Mouse (Mus musculus) adrenal gland, postnatal 25 days (tissue): ENCODE measurements around the gene Tnfsf14. TPM values are rescaled to one million over a fixed set of nuclear protein-coding genes. Genes with fewer than 3 reads are reported as not detected.

Source experiments
- DNase-seq: peaks from one replicate; pipeline ENCODE4 v3.0.0; 2021; ENCODE audit warnings: mixed read lengths
- total RNA-seq: library from RNA; stranded (reverse); gene quantifications from 2 replicates; pipeline ENCODE4 v1.2.3, GENCODE M21; 2021

Tnfsf14 gene
- total RNA-seq, 1 experiment from 2014 or later, result not detected

DNA sequence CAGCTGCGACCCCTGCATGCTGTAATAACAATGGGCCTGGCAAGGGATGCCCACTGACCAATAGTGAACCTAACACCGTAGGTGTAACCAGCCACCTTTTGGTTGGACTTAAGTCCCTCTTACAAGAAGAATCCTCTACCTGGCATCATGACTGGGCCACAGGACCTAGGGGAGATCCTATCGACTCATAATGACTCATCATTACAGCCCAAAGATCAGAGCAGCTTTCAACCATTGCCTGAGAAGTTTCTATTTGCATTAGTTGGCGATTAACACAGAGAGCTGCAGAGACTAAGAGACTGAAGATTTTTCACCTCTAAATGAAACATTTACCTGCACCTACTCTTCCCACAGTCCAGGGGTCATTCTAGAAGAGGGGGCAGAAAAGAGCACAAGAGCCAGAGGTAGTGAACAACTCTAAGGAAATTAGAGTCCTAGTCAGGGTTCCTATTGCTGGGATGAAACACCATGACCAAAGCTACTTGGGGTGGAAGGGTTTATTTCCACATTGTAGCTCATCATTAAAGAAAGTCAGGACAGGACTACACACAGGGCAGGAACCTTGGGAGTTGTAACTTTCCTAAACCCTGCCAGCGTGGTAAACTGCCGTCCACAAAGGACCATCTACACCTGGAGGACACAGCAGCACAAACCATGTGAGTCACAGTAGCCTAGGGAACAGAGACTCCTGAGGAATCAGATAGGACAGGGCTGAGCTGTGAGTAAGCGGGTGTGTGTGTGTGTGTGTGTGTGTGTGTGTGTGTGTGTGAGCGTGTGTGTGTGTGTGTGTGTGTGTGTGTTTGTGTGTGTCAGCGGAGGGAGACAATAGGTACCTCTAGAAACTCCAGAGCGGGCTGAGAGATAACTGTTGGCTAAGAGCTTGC is 8.1 kb upstream of the Tnfsf14 start:
- DNase-seq, result no peak

DNA sequence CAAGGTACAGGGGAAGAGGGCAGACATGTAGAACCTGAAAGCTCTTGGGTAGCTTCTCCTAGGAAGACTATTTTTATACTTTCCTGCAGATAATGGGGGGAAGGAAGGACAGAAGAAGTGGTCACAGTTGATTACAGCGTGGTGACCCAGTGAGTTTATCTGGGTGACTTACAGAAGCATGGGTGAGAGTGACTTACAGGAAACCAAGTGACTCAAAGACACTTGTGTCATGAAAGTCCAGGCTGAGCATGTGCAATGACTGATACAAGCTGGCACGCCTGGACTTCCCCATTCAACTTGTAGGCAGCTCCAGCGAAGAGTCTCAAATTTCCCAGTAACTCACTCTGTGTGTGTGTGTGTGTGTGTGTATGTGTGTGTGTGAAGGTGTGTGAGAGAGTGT is 4.3 kb upstream of the Tnfsf14 start:
- no peak for DNase-seq

DNA sequence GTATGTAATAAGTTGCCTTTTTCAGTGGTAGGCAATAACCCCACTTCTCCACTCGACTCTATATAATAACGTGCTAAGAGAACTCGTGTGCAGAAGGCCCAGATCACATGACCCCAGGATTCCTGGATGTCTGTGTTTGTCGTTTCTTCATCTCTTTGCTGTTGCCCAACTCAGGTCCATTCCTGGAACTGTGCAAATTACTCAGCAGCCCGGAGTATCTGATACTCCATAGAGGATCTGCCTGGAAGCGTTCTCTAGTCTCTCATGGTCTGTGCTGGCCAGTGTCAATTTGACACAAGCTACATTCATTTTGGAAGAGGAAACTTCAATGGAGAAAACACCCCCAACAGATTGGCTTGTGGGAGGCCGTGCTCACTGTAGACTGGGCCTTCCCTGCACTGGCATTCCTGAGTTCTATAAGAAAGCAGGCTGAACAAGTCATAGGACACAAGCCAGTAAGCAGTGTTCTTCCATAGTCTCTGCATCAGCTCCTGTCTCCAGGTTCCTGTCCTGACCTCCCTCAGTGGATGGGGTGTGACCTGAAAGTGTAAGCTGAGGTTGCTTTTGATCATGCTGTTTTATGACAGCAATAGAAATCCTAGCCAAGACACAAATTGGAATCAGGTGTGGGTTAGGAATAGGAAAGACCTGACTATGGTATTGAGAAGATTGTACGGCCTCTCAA is 1.5 kb upstream of the Tnfsf14 start:
- DNase-seq, result no peak

DNA sequence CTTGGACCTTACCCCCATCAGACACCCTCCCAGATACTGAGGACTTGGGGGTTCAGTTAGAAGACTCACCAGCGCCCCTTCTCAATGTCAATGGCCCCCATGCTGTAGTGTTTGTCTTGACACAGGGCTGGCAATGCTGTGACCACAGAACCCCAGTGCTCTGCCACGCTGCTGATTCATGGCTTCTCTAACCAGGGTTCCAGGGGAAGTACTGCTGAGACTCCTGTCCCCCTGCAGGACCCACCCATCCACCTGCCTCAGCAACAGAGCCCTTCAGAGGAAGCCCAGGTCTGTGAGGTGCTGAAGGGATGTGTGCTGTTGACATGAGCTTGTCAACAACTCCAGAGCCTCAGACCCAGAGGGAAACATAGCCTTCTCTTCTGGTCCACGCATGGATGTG is 794 bp upstream of the Tnfsf14 start:
- no peak for DNase-seq

DNA sequence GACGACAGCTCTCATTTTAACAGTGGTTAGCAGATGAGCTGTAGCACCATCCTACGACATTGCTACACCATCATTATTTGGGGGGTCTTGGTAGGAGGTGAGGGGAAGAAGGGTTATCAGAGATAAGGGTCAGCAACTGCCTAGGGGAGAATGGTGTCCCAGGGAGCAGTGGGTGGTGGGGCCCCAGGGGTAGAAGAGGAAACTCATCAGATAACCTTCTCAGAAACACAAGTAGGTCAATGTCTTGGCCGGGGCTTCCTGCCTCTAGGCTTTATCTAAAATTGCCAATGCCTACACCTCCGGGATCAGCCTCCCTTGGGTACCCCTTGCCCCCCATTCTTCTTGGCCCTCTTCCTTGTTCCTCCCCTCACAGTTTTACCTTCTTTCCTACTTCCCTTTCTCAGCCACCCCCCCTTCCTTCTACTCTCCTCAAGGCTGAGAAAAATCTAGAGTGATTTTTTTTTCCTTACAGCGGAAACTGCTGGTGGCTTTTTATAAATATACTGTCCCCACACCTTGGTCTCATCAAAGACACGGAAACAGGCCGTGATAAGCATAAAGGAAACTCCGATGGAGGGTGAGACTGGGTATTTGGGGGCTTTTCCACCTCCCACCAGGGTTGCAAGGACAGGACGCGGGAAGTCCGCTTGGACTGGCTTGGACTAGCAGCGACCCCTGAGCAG is 5.3 kb downstream of the Tnfsf14 start:
- DNase-seq, result no peak

DNA sequence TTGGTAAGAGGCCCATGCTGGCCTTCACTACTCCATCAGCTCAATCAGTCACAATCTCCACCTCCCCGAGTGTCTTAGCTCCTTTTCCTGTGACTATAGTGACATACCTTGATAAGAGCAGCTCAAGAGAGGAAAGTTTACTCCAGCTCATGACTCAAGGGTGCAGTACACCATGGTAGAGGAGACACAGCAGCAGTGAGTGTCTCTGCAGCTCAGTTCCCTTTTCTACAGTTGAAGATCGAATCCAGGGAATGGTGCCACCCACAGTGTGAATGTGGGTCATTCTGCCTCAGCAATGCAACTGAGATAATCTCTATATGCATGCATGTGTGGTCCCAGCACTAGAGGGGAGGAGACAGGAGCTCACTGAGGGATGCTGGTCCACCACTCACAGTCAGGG is 8.3 kb downstream of the Tnfsf14 start:
- DNase-seq, result no peak

DNA sequence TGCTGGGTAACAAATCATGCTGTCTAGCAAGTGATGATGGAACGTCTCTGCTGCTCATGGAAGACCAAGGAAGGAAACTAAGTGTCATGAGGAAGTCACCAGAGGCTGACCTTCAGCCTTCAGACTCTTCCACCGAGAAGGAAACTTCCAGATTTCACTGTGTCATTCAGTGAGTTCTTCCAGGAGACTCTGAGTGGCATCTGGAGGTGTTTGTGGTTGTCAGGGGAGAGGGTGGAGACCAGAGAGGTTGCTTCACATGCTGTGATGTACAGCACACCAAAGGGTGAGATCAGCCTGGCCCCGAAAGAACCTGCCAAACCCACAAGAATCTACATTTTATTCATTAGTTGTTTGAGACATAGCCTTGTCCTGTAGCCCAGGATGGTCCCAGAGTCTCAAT is 11.1 kb downstream of the Tnfsf14 start:
- no peak for DNase-seq

DNA sequence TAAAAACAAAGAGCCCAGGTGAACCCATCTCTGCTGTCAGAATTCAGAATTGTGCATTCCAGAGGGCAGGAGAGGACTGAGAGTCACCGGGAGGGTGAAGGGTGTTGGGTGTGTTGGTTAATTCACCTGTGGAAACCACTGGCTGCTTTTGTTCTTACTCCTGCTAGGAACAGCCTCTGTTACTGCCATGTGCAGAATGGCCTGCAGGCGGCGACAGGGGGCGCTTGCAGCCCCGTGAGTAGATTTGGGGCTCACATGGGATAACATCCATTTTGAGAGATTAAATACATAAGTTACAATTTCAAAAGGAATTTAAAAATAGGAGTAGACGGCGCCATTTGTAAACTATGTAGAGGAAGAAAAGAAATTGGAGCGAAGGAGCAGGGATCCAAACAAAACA is 13.6 kb downstream of the Tnfsf14 start:
- DNase-seq, result peak; percentile 37

DNA sequence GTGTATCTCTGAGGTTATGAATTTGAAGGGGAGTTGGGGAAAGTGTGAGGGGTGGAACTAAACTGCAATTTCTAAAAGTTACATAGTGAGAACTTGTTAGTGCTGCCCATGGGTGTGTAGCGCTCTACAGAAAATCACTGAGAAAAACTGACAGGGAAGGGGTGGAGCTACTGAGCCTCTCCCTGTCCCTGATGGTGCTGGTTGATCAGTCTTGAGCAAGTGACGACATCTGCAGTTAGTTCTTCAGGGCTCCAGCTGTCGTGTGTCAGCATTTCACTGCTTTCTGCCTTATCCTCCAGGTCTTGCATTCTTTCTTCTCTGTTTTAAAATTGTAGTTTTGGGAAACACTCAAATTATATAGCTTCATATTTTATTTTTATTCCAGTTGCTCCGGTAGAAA is 20.6 kb downstream of the Tnfsf14 start:
- no peak for DNase-seq

DNA sequence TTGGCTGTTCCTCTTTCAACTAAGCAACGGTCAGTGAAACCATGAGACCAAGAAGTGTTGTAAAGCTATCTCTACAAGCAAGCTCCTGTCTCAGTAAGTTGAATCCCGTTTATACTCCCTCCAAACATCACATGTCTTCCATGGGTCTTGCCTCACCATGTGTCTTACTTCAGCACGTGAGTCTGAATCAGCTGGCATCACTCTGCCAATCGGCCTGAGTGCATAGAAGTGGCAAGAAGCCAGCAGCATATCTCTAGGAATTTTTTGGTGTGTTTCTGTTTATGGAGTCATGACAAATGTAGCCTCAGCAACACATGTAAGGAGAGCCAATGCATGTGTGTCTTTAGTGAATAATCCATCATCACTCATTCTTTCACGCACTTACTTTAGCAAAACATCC is 21.6 kb downstream of the Tnfsf14 start:
- no peak for DNase-seq

DNA sequence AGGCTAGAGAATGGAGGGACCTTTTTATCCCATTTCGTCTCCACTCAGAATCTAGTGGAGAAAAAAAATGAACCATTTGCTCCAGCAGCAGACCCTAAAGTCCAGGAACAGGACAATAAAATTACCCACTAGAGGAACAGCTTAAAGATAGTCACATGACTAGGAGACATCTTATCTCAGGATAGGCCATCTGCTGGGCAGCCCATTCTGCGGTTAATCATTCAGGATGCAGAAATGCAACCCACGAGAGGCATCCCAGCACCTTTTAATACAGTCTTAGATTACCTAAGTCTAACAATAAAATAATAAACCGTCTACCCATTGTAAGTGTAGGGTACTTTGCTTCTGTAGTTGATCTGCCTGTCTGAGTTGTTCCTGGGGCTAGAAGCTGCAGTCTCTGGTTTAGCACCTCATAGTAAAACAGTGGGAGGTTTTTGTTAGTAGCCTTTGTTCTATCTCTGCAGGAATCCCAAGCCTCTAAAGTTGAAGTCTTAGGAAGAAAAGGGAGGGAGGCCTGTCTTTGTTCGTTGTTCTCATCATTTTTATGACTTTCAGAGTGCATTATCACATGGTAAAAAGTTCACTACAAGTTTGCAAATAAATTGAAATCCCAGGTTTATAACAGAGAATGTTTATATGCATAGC is 23.2 kb downstream of the Tnfsf14 start:
- DNase-seq, result no peak

DNA sequence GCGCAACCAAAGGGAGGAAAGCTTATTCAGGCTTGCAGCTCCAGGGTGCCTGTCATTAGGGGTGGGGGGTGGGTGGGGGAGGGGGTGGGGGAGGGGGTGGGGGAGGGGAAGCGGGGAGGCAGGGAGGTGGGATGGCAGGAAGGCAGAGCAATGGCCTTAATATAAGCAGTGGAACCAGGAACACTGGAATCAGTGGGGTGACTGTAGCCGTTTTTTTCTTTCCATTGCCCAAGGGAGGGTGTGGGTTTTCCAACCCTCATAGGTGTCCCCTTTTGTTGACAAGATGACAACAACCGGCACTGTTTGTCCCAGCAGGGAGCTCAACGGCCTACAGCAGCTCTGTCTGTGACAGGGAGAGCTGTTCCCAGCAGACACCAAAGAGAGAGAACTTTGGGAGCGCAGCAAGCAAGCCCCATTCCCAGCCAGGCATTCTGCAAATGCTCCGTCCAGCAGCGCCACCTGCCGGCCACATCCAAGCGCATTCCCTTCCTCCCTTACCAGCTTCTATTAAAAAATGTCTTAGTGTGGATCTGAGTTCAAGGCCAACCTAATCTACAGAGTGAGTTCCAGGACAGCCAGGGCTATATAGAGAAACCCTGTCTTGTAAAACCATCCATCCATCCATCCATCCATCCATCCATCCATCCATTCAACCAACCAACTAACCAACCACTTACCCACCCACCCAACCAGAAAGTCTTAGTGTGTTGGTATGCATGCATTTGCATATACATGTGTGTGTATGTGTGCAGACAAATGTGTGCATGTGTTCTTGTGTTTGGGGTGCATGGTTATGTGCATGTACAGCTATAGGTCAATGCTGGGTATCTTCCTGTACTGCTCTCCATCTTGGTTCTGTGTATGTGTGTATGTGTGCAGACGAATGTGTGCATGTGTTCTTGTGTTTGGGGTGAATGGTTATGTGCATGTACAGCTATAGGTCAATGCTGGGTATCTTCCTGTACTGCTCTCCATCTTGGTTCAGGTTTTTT is 26.9 kb downstream of the Tnfsf14 start:
- DNase-seq, result peak; percentile 93

DNA sequence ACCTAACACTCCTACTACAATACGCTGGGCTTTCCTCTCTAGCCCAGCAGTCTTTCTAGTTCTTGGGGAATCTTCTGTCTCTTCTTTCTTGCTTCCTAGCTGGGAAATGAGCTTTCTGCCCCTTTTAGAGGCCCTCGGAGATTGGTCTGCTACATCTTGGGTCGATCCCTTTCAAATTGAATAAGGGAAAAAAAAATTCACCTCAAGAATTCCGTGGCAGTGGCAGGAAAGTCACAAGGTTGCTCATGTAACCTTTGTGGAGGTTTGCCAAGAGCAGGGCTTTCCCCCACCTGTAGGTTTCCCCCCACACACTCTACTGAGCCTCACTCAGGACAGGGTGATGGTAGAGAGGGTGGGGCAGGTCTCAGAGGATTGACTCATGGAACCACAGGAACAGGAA is 40.2 kb downstream of the Tnfsf14 start:
- no peak for DNase-seq

DNA sequence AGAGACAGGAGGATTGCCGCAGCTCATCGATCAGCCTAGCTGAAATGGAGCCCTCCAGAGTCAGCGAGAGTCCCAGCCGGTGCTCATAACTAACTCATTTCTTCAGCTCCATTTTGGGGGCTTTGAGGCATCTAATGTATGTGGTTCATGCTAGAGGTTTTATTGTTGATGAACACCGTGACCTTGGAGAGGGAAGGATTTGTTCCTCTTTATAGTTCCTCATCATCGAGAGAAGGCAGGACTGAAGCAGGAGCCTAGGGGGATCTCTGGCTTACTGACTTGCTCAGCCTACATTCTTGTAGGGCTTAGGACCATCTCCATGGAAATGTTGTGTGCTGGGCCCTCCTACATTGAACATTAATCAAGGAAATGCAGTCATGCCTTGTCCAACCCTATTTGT is 41.0 kb downstream of the Tnfsf14 start:
- DNase-seq, result no peak

DNA sequence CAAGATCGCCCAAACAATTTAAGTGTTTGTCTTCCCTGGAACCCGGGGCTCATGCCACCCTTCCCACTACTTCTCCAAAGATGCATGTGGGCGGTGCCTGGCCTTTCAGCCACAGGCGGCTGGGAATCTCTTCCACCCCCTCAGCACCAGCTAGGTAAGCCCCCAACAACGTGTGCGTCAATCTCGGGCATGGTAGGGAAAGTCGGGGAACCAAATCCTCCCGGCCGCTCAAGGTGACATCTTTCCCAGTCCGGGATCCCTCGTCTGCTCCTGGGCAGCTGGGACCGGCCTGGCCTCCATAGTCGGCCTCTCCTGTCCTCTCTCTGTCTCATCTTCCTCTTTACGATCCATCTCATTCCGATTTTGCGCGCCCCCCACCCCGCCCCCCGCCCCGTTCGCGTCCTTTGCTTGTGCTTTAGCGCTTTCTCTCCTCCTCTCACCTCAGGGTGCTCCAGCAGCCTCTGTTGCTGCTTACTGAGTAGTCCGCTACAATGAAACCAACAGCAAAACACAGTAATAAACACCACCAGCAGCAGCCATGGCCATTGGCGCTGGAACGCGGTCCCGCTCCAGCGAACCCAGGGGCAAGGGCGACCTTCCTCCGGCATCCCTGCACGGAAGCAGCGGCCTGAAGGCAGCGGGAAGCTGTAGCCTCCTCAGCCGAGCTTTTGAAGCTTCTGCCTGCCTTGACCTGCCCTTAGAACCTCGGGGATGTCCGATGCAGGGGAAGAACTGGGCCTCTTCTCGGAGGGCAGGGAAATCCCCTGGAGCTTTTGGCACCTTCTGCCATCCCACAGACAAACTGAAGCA is 44.8 kb downstream of the Tnfsf14 start, which contains the start of gene Cd70:
Cd70 (minus strand) TSS at position 784 of the 810 bp plus-strand sequence.
- DNase-seq, result peak; percentile 4

DNA sequence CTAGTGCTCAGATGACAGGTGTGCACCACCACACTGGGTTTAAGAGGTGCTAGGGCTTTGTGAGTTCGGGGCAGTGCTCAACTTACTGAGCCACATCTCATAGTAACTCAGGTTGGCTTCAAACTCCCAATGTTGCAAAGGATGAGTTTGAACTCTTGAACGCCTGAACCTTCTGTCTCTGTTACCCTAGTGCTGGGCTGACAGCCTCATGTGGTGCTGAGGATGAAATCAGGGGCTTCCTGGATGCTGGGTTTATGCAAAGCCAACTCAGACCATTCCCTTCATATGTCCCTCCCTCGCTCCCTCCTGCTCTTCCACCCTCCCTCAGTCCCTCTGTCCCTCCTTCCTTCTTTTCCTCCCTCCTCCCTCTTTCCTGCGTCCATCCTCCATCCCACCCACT is 45.6 kb downstream of the Tnfsf14 start:
- no peak for DNase-seq

DNA sequence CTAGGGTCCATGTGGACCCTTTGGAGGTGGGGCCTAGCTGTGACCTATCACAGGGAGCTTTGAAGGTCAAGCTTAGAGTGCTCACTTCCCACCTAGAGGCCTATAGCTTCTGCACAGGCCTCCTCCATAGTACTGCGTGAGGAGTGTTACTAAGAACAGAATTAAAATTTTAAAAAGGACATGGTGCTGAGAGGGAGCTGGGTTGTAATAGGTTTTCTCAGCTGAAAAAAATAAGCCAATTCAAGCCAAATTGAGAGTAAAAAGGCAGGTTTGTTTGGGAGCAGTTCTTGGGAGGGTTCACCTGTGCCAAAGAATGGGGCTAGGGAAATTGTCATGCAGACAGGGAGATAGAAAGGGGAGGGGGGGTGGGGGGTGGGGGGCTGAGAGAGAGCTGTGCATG is 48.9 kb downstream of the Tnfsf14 start:
- DNase-seq, result no peak

DNA sequence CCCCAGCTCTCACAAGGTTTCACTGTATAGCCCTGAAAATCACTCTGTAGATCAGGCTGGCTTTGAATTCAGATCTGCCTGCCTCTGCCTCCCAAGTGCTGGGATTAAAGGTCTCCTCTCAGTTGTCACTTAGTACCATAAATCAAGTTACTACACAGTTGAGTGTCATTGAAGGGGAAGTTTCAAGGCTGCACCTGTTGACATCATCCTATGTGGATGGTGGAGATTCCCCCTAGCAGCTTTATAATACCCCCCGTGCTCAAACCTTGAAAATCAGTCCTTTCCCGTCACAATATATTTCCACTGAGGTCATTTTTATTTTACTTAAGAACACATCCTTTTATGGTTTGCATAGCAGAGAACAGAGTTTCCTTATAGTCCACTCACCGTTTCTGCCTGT is 50.3 kb downstream of the Tnfsf14 start:
- no peak for DNase-seq

DNA sequence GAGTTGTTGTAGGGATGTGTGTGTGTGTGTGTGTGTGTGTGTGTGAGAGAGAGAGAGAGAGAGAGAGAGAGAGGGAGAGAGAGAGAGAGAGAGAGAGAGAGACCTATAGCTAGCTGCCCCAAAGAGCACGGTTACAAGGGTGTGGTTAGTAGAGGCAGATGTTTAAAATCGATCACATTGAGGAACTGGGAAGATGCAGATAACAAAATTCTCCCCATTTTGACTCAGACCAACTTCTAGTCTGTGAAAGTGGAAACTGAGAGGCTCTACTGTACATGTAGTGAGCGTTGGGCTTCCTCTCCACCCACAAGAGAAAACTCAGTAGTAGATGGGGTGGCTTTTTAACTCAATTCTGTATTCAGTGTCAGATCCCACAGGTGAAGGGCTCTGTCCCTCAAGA is 54.3 kb downstream of the Tnfsf14 start:
- no peak for DNase-seq
